Mouse (Mus musculus): ENCODE data around the gene Cers1. TPM values are rescaled to one million over a fixed set of nuclear protein-coding genes. Genes with fewer than 3 reads are reported as not detected.

Gene Cers1
- polyA plus RNA-seq, 1 experiment from 2014 or later, result 2.0 TPM

DNA sequence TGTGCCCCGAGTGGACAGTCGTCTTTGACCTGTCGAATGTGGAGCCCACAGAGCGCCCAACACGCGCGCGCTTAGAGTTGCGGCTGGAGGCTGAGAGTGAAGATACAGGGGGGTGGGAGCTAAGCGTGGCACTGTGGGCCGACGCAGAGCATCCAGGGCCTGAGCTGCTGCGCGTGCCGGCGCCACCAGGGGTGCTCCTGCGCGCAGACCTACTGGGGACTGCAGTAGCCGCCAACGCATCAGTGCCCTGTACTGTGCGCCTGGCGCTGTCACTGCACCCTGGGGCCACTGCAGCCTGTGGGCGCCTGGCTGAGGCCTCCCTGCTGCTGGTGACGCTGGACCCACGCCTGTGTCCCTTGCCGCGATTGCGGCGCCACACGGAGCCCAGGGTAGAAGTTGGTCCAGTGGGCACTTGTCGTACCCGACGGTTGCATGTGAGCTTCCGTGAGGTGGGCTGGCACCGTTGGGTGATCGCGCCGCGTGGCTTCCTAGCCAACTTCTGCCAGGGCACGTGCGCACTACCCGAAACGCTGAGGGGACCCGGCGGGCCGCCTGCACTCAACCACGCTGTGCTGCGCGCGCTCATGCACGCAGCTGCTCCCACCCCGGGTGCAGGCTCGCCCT, 15.3 kb downstream of the Cers1 start:
- Histone ChIP-seq H3K4me3 (ENCODE audit: low read depth, low read length) (no peak overlapping the region), H3K9ac (ENCODE audit: low read length) (no peak overlapping the region)
- WGBS, result 50% methylated on average over 53 of the region's 53 CpGs

DNA sequence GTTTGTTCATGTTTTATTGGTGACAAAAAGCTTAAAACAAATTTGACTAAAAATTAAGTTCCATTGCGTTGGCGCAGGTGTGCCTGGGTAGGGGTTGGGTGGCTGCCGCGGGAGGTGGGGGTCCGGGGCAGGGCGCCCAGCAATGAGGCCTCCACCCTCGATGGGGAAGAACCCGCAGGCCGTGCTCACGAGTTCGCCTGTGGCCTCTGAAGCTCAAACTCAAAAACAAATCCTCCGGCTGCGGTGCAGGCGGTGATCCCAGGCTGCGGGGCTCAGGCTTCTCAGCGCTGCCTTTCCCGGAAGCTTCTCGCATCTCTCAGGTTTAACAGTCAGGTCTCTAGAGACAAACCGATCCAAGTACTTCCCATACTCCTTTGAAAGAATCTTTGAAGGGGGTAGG, 16.0 kb downstream of the Cers1 start:
- no peaks in the 10 kb centered on the region for H3K9me3 ChIP-seq (ENCODE audit: control insufficient read depth, low read length)
- H3K27ac ChIP-seq (replicated peaks), result no peak overlapping the region
- H3K36me3 ChIP-seq (ENCODE audit: control insufficient read depth, insufficient read depth, low read length), result peaks cover 36% of the 10 kb centered on the region
- DNase-seq (ENCODE audit: low spot score), result no peak
- H3K4me2 ChIP-seq (replicated peaks; ENCODE audit: low read depth), result no peak overlapping the region
- ATAC-seq (ENCODE audit: low FRiP score, low TSS enrichment), result no peak
- WGBS, result 86% methylated on average over 19 of the region's 19 CpGs
- H3K4me3 ChIP-seq (ENCODE audit: low read depth, low read length), result no peak overlapping the region
- no peak for TF ChIP-seq EP300 (optimal IDR thresholded peaks at IDR 0.05)
- TF ChIP-seq CTCF (IDR thresholded peaks at IDR 0.05; ENCODE audit: low read depth), result no peak
- no peaks in the 10 kb centered on the region for H3K4me1 ChIP-seq (replicated peaks; ENCODE audit: control insufficient read depth, insufficient read depth)
- no peaks in the 10 kb centered on the region for H3K27me3 ChIP-seq (ENCODE audit: control insufficient read depth, insufficient read depth, low read length)
- H3K9ac ChIP-seq (ENCODE audit: low read length), result no peak overlapping the region

More for the DNA sequence above, 15.3 kb downstream of the Cers1 start:
- Histone ChIP-seq H3K4me1 (replicated peaks; ENCODE audit: control insufficient read depth, insufficient read depth) (no peaks in the 10 kb centered on the region), H3K27me3 (ENCODE audit: control insufficient read depth, insufficient read depth, low read length) (no peaks in the 10 kb centered on the region), H3K9me3 (ENCODE audit: control insufficient read depth, low read length) (no peaks in the 10 kb centered on the region), H3K27ac (replicated peaks) (no peak overlapping the region), H3K4me2 (replicated peaks; ENCODE audit: low read depth) (no peak overlapping the region), H3K36me3 (ENCODE audit: control insufficient read depth, insufficient read depth, low read length) (peaks cover 30% of the 10 kb centered on the region)
- TF ChIP-seq CTCF (IDR thresholded peaks at IDR 0.05; ENCODE audit: low read depth) (peak; percentile 62), EP300 (optimal IDR thresholded peaks at IDR 0.05) (no peak)
- ATAC-seq (ENCODE audit: low FRiP score, low TSS enrichment) (peak; percentile 64), DNase-seq (ENCODE audit: low spot score) (peak; percentile 65)

DNA sequence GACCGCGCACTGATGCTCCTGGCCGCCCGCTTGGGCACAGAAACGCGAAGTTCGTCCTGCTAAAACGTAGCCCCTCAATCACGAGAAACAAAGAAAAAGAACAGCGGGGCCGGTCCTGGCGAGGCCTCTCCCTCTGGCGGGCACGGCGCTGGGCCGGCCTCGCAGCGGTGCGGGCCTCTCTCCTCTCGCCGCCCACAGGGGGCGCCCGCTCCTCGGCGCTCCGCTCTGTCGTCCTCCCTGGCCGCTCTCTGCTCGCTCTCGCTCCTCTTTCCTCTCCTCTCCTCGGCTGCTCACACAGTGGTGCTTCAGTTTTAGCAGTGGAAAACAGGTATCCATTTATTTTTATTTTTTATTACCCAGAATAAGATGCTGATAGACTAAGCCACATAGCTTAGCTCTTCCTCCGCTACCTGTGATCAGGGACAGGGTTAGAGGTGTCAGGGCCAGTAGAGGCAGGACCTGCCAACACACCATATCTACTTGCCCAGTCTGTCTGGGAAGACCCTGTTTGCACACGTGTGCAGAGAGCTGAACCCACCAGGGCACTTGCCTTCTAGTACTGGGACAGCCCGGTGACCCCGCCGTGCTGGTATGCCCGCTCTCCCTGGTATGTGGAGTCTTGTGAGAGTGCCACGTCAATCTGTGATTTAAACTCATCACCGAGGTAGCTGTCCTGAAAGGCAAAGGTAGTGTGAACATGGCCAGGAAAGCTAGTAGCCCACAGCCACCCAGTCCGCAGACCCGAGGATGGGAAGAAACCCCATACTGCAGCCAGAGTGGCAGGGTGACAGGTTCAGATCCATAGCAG, 16.7 kb downstream of the Cers1 start:
- Histone ChIP-seq H3K36me3 (ENCODE audit: control insufficient read depth, insufficient read depth, low read length) (peaks cover 42% of the 10 kb centered on the region), H3K4me2 (replicated peaks; ENCODE audit: low read depth) (no peak overlapping the region), H3K27me3 (ENCODE audit: control insufficient read depth, insufficient read depth, low read length) (no peaks in the 10 kb centered on the region), H3K4me1 (replicated peaks; ENCODE audit: control insufficient read depth, insufficient read depth) (no peaks in the 10 kb centered on the region), H3K4me3 (ENCODE audit: low read depth, low read length) (no peak overlapping the region), H3K9ac (ENCODE audit: low read length) (no peak overlapping the region), H3K27ac (replicated peaks) (no peak overlapping the region), H3K9me3 (ENCODE audit: control insufficient read depth, low read length) (no peaks in the 10 kb centered on the region)
- peak; percentile 80 for DNase-seq (ENCODE audit: low spot score)
- TF ChIP-seq CTCF (IDR thresholded peaks at IDR 0.05; ENCODE audit: low read depth) (peak; percentile 85), EP300 (optimal IDR thresholded peaks at IDR 0.05) (no peak)
- ATAC-seq (ENCODE audit: low FRiP score, low TSS enrichment), result peak; percentile 79
- 33% methylated on average over 40 of the region's 41 CpGs for WGBS

DNA sequence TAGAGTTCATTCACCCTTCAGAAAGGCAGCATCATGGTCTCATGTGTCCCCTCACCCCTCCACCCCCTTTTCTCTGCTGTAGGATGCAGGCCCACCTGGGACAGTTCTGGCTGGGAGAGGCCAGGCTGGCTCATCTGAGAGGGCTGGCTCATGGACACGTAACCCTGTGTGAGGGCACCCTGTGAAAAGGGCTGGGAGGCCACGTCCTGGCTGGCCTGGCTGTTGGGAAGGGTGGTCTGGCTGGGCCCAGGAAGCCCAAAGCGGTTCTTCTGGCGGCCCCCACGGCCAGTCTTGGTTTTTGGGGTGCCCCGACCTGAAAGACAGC, 17.3 kb downstream of the Cers1 start:
- peaks cover 48% of the 10 kb centered on the region for H3K36me3 ChIP-seq (ENCODE audit: control insufficient read depth, insufficient read depth, low read length)
- DNase-seq (ENCODE audit: low spot score) (no peak), ATAC-seq (ENCODE audit: low FRiP score, low TSS enrichment) (no peak)
- no peaks in the 10 kb centered on the region for H3K9me3 ChIP-seq (ENCODE audit: control insufficient read depth, low read length)
- H3K27me3 ChIP-seq (ENCODE audit: control insufficient read depth, insufficient read depth, low read length), result no peaks in the 10 kb centered on the region
- 95% methylated on average over 6 of the region's 6 CpGs for WGBS
- no peak overlapping the region for H3K27ac ChIP-seq (replicated peaks)
- no peak for TF ChIP-seq CTCF (IDR thresholded peaks at IDR 0.05; ENCODE audit: low read depth)
- TF ChIP-seq EP300 (optimal IDR thresholded peaks at IDR 0.05), result no peak
- H3K4me1 ChIP-seq (replicated peaks; ENCODE audit: control insufficient read depth, insufficient read depth), result no peaks in the 10 kb centered on the region
- H3K4me3 ChIP-seq (ENCODE audit: low read depth, low read length), result no peak overlapping the region
- H3K4me2 ChIP-seq (replicated peaks; ENCODE audit: low read depth), result no peak overlapping the region
- no peak overlapping the region for H3K9ac ChIP-seq (ENCODE audit: low read length)

DNA sequence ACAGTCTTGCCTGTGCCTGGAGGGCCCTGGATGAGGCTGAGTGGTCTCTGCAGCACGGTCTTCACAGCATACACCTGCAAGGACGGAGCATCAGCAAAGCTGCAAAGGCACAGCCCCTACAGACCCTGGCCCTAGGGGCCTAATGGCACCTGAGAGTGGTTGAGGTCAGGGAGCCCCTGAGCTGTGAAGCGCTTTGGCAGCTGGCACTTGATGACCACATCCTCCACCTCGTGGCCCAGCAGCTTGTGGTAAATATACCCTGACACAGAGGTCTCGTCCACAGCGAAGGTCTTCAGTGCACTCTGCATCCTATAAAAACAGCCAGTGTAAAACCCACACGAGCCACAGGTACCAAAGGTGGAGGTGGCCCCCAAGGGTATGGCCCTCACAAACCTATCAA, 23.4 kb downstream of the Cers1 start:
- H3K36me3 ChIP-seq (ENCODE audit: control insufficient read depth, insufficient read depth, low read length), result peaks cover 72% of the 10 kb centered on the region
- DNase-seq (ENCODE audit: low spot score) (no peak), ATAC-seq (ENCODE audit: low FRiP score, low TSS enrichment) (no peak)
- H3K4me3 ChIP-seq (ENCODE audit: low read depth, low read length), result no peak overlapping the region
- no peak overlapping the region for H3K27ac ChIP-seq (replicated peaks)
- H3K27me3 ChIP-seq (ENCODE audit: control insufficient read depth, insufficient read depth, low read length), result no peaks in the 10 kb centered on the region
- H3K9me3 ChIP-seq (ENCODE audit: control insufficient read depth, low read length), result no peaks in the 10 kb centered on the region
- 86% methylated on average over 7 of the region's 7 CpGs for WGBS
- no peaks in the 10 kb centered on the region for H3K4me1 ChIP-seq (replicated peaks; ENCODE audit: control insufficient read depth, insufficient read depth)
- no peak for TF ChIP-seq EP300 (optimal IDR thresholded peaks at IDR 0.05)
- no peak for TF ChIP-seq CTCF (IDR thresholded peaks at IDR 0.05; ENCODE audit: low read depth)
- H3K4me2 ChIP-seq (replicated peaks; ENCODE audit: low read depth), result no peak overlapping the region
- no peak overlapping the region for H3K9ac ChIP-seq (ENCODE audit: low read length)

DNA sequence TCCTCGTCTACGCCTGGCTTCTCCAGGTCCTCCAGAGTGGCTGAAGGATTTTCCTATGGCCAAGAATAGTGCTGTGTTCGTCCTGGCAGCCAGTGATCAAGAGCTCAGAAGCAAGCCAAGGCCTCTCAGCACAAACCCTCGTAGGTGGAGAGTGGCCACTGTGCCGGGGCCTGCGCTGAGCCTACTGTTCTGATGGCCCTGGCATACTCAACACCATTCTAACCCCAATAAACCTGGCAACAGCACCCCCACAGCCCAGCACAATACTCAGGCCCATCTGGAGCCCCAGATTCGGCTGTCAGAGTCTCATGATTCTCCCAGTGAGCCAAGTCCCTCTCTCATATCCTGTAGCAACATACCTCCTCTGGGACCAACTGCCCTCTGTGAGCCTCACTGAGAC, 25.1 kb downstream of the Cers1 start:
- no peaks in the 10 kb centered on the region for H3K4me1 ChIP-seq (replicated peaks; ENCODE audit: control insufficient read depth, insufficient read depth)
- DNase-seq (ENCODE audit: low spot score), result no peak
- ATAC-seq (ENCODE audit: low FRiP score, low TSS enrichment), result no peak
- no peak overlapping the region for H3K27ac ChIP-seq (replicated peaks)
- H3K27me3 ChIP-seq (ENCODE audit: control insufficient read depth, insufficient read depth, low read length), result no peaks in the 10 kb centered on the region
- H3K9me3 ChIP-seq (ENCODE audit: control insufficient read depth, low read length), result no peaks in the 10 kb centered on the region
- peaks cover 61% of the 10 kb centered on the region for H3K36me3 ChIP-seq (ENCODE audit: control insufficient read depth, insufficient read depth, low read length)
- TF ChIP-seq EP300 (optimal IDR thresholded peaks at IDR 0.05), result no peak
- no peak for TF ChIP-seq CTCF (IDR thresholded peaks at IDR 0.05; ENCODE audit: low read depth)
- H3K9ac ChIP-seq (ENCODE audit: low read length), result no peak overlapping the region
- no peak overlapping the region for H3K4me3 ChIP-seq (ENCODE audit: low read depth, low read length)
- no peak overlapping the region for H3K4me2 ChIP-seq (replicated peaks; ENCODE audit: low read depth)
- 92% methylated on average over 7 of the region's 7 CpGs for WGBS

All from stomach, postnatal 0 days (tissue).